17 mouse cellular contexts compared by ENCODE assay signal in genomic region chr3:90420696-90421095, GRCm38 (mm10). TPM values are rescaled to one million over a fixed set of nuclear protein-coding genes. Genes with fewer than 3 reads are reported as not detected.
"Had no signal": no experiment of that assay in that cellular context is flagged by ENCODE, and none has a peak within 500 bp of the region (broad histone marks: within the 10 kb centered on the region; RNA-seq: fewer than 3 reads in every experiment).

No protein-coding gene starts in this region.

- ATAC-seq: liver, embryonic 12.5 days; midbrain, embryonic 16.5 days had no signal

- DNase-seq: kidney, adult 11 months; kidney, adult 9 months; kidney, postnatal 36 days; lung, embryonic 14.5 days; lung, postnatal 14 days; retina, postnatal 1 day; right cerebral cortex, postnatal 4 days; spleen, adult 18-20 months; thymus, postnatal 4 days had no signal

- H3K4me1 ChIP-seq: limb, embryonic 15.5 days; midbrain, embryonic 12.5 days; neural tube, embryonic 13.5 days had no signal

- H3K4me2 ChIP-seq: limb, embryonic 15.5 days; liver, embryonic 12.5 days; lung, embryonic 14.5 days; midbrain, embryonic 12.5 days; neural tube, embryonic 13.5 days had no signal

- H3K4me3 ChIP-seq: left cerebral cortex, adult 2 months; limb, embryonic 15.5 days; liver, embryonic 12.5 days; midbrain, embryonic 12.5 days; neural tube, embryonic 13.5 days had no signal

- H3K9me3 ChIP-seq: limb, embryonic 15.5 days; liver, embryonic 12.5 days; midbrain, embryonic 12.5 days; neural tube, embryonic 13.5 days had no signal

- H3K27ac ChIP-seq: kidney, postnatal 0 days; left cerebral cortex, adult 2 months; limb, embryonic 15.5 days; liver, embryonic 12.5 days; midbrain, embryonic 12.5 days; neural tube, embryonic 13.5 days had no signal

- H3K9ac ChIP-seq: limb, embryonic 15.5 days; liver, embryonic 12.5 days; lung, embryonic 14.5 days; midbrain, embryonic 12.5 days; neural tube, embryonic 13.5 days had no signal

- H3K27me3 ChIP-seq: limb, embryonic 15.5 days; liver, embryonic 12.5 days; midbrain, embryonic 12.5 days; neural tube, embryonic 13.5 days had no signal

RNA-seq across cellular contexts. Expression of gene Npr1, which starts 45.0 kb away (rescaled TPM):
- total RNA-seq: megakaryocyte, adult 5-6 weeks had no signal
